Mouse (Mus musculus) heart, embryonic 14.5 days (tissue): ENCODE data around the gene Gm13769. TPM values are rescaled to one million over a fixed set of nuclear protein-coding genes. Genes with fewer than 3 reads are reported as not detected.
"Not testable (repeated sequence)": the region's sequence is repeated elsewhere in the genome, so short reads cannot be mapped to it uniquely, and the experiment has no call there.

Experiments used
- ATAC-seq: fragments of 200-750 bp; cut with Nextera tagmentation; 2 replicates; pipeline ENCODE4 v1.8.0; 2017; ENCODE audit warnings: low read depth, moderate TSS enrichment; ENCODE audit not compliant: insufficient number of reproducible peaks, insufficient read depth, low FRiP score
- H3K27ac ChIP-seq, 2 experiments: fragments of 200-500 bp in 1 of 2; fragments of 300-500 bp in 1 of 2; sonication (generic) in 1 of 2; replicated peaks in 1 of 2; 2 replicates each; pipeline ENCODE4 v1.5.1; 2012 to 2014; ENCODE audit warnings: low read depth in 2 of 2, low read length in 2 of 2, control low read depth in 1 of 2, mild to moderate bottlenecking in 1 of 2, mixed read lengths in 1 of 2; ENCODE audit not compliant: control insufficient read depth in 1 of 2, insufficient read depth in 1 of 2
- H3K27me3 ChIP-seq: fragments of 300-500 bp; sonication (generic); 2 replicates; pipeline ENCODE4 v1.6.1; 2014; ENCODE audit warnings: mild to moderate bottlenecking, low read length, control low read depth; ENCODE audit not compliant: control insufficient read depth, insufficient read depth
- H3K36me3 ChIP-seq: fragments of 300-500 bp; sonication (generic); 2 replicates; pipeline ENCODE4 v1.6.1; 2014; ENCODE audit warnings: mild to moderate bottlenecking, control low read depth, low read length, mixed read lengths; ENCODE audit not compliant: control insufficient read depth, insufficient read depth
- H3K4me1 ChIP-seq, 2 experiments: fragments of 200-500 bp in 1 of 2; fragments of 300-500 bp in 1 of 2; sonication (generic) in 1 of 2; 2 replicates each; pipeline ENCODE4 v1.6.1; 2012 to 2014; ENCODE audit warnings: low read length in 2 of 2, control low read depth in 1 of 2, mixed read lengths in 1 of 2; ENCODE audit not compliant: control insufficient read depth in 2 of 2, insufficient read depth in 2 of 2
- H3K4me2 ChIP-seq: fragments of 300-500 bp; sonication (generic); 2 replicates; pipeline ENCODE4 v1.6.1; 2014; ENCODE audit warnings: mild to moderate bottlenecking, low read length
- H3K4me3 ChIP-seq, 2 experiments: fragments of 200-500 bp in 1 of 2; fragments of 300-500 bp in 1 of 2; sonication (generic) in 1 of 2; 2 replicates each; pipeline ENCODE4 v1.5.1; 2012 to 2014; ENCODE audit warnings: low read length in 2 of 2, mild to moderate bottlenecking in 2 of 2, control low read depth in 1 of 2, low read depth in 1 of 2, moderate library complexity in 1 of 2; ENCODE audit not compliant: control insufficient read depth in 1 of 2, insufficient read depth in 1 of 2
- H3K9ac ChIP-seq: fragments of 300-500 bp; sonication (generic); 2 replicates; pipeline ENCODE4 v1.6.1; 2014; ENCODE audit warnings: mild to moderate bottlenecking, low read length
- H3K9me3 ChIP-seq: fragments of 300-500 bp; sonication (generic); 2 replicates; pipeline ENCODE4 v1.6.1; 2016; ENCODE audit warnings: low read length, control low read depth; ENCODE audit not compliant: control insufficient read depth
- WGBS: fragments of 180-500 bp; shearing (Covaris S2); extraction: QIAGEN DNeasy Blood & Tissue Kit; methylation state at CpG from one replicate; pipeline ENCODE4 v1.1.7; 2014; 5-methylcytosine and 5-hydroxymethylcytosine counted together
- polyA plus RNA-seq: library from polyadenylated mRNA; unstranded; fragments of >200 nt; fragmentation: Nextera tagmentation; extraction: Ambion mirVana; gene quantifications from 2 replicates; pipeline ENCODE4 v1.2.1, GENCODE M21; 2014

Gm13769 gene
- not detected in 2 replicates for polyA plus RNA-seq

- not testable (repeated sequence) for H3K4me1 ChIP-seq, H3K4me3 ChIP-seq, H3K36me3 ChIP-seq, H3K4me2 ChIP-seq, H3K9ac ChIP-seq, H3K27me3 ChIP-seq, H3K9me3 ChIP-seq, ATAC-seq, H3K27ac ChIP-seq
- WGBS: no CpG with 5 or more reads among the region's 6 CpGs
Measured at GRCm38 (mm10) chr2:90321900-90322299, at the start of gene Gm13769. TSS of gene Gm13769 (plus strand) at chr2:90322200.

- Histone ChIP-seq H3K9ac (no peak within 1 kb of the TSS), H3K4me2 (no peak within 1 kb of the TSS), H3K36me3 (no peaks in the 10 kb centered on the region), H3K27me3 (no peaks in the 10 kb centered on the region), H3K27ac (no peak within 1 kb of the TSS), H3K4me3 (no peak within 1 kb of the TSS), H3K4me1 (no peaks in the 10 kb centered on the region), H3K9me3 (no peaks in the 10 kb centered on the region)
- 87% methylated on average over 6 of the region's 6 CpGs for WGBS
- no peak for ATAC-seq
Measured at GRCm38 (mm10) chr2:90292741-90293140, 29.3 kb upstream of the Gm13769 start, which contains the start of gene Olfr1272. TSS of gene Olfr1272 (minus strand) at chr2:90292841.

GRCm38 (mm10) chr2:90346694-90347093, 24.7 kb downstream of the Gm13769 start:
- ATAC-seq, H3K36me3 ChIP-seq: not testable (repeated sequence)
- no CpG with 5 or more reads among the region's 4 CpGs for WGBS

GRCm38 (mm10) chr2:90351047-90351446, 29.0 kb downstream of the Gm13769 start:
- not testable (repeated sequence) for ATAC-seq, H3K4me2 ChIP-seq, H3K9me3 ChIP-seq, H3K36me3 ChIP-seq, H3K4me3 ChIP-seq, H3K4me1 ChIP-seq, H3K27ac ChIP-seq, H3K9ac ChIP-seq, H3K27me3 ChIP-seq
- no CpG with 5 or more reads among the region's 6 CpGs for WGBS

More at GRCm38 (mm10) chr2:90346694-90347093, 24.7 kb downstream of the Gm13769 start:
- not testable (repeated sequence) for H3K4me2 ChIP-seq, H3K9ac ChIP-seq, H3K4me3 ChIP-seq, H3K4me1 ChIP-seq, H3K27me3 ChIP-seq, H3K9me3 ChIP-seq, H3K27ac ChIP-seq

GRCm38 (mm10) chr2:90351540-90351939, 29.5 kb downstream of the Gm13769 start:
- H3K9me3 ChIP-seq, H3K9ac ChIP-seq, H3K36me3 ChIP-seq, H3K4me3 ChIP-seq, ATAC-seq, H3K27ac ChIP-seq, H3K27me3 ChIP-seq, H3K4me1 ChIP-seq, H3K4me2 ChIP-seq: not testable (repeated sequence)
- no CpG with 5 or more reads among the region's 3 CpGs for WGBS

GRCm38 (mm10) chr2:90359229-90359628, 37.2 kb downstream of the Gm13769 start:
- H3K36me3 ChIP-seq, H3K4me3 ChIP-seq, H3K9me3 ChIP-seq, H3K4me2 ChIP-seq, H3K4me1 ChIP-seq, H3K27me3 ChIP-seq, H3K27ac ChIP-seq, ATAC-seq, H3K9ac ChIP-seq: not testable (repeated sequence)
- no CpG with 5 or more reads among the region's 5 CpGs for whole genome bisulfite sequencing

- not testable (repeated sequence) for ATAC-seq, H3K4me2 ChIP-seq, H3K9me3 ChIP-seq, H3K27me3 ChIP-seq, H3K4me3 ChIP-seq, H3K36me3 ChIP-seq, H3K27ac ChIP-seq, H3K9ac ChIP-seq, H3K4me1 ChIP-seq
- no CpG with 5 or more reads among the region's 4 CpGs for WGBS
Measured at GRCm38 (mm10) chr2:90360199-90360598, 38.2 kb downstream of the Gm13769 start.
